Mouse (Mus musculus) layer of hippocampus, adult 18-20 months (tissue): ENCODE results near the gene Pgs1. TPM values are rescaled to one million over a fixed set of nuclear protein-coding genes. Genes with fewer than 3 reads are reported as not detected.

Experiments
- DNase-seq, 2 experiments: peaks; one replicate each; pipeline ENCODE4 v3.0.0; 2022; ENCODE audit warnings: low spot score in 2 of 2
- long read RNA-seq: library from polyadenylated mRNA; stranded (forward); transcript quantifications from one replicate; pipeline ENCODE4 v2.0.0, GENCODE M21; 2021
- total RNA-seq, 2 experiments: library from RNA; stranded (reverse); gene quantifications; 2 replicates each; pipeline ENCODE4 v1.2.3; 2021

The Pgs1 gene
- total RNA-seq, result 10 to 100 TPM; 78.8 to 81.7 TPM
- long read RNA-seq, transcript Pgs1-201 (10 exons, 2,197 nt), result minor isoform, 11 of 216 reads
- long read RNA-seq, transcript Pgs1-203 (10 exons, 2,863 nt), result major isoform, 160 of 216 reads
- long read RNA-seq, partial matches to known transcripts, result 3 of 216 reads
- long read RNA-seq, other reads (novel, unspliced or antisense), result 42 of 216 reads

DNA sequence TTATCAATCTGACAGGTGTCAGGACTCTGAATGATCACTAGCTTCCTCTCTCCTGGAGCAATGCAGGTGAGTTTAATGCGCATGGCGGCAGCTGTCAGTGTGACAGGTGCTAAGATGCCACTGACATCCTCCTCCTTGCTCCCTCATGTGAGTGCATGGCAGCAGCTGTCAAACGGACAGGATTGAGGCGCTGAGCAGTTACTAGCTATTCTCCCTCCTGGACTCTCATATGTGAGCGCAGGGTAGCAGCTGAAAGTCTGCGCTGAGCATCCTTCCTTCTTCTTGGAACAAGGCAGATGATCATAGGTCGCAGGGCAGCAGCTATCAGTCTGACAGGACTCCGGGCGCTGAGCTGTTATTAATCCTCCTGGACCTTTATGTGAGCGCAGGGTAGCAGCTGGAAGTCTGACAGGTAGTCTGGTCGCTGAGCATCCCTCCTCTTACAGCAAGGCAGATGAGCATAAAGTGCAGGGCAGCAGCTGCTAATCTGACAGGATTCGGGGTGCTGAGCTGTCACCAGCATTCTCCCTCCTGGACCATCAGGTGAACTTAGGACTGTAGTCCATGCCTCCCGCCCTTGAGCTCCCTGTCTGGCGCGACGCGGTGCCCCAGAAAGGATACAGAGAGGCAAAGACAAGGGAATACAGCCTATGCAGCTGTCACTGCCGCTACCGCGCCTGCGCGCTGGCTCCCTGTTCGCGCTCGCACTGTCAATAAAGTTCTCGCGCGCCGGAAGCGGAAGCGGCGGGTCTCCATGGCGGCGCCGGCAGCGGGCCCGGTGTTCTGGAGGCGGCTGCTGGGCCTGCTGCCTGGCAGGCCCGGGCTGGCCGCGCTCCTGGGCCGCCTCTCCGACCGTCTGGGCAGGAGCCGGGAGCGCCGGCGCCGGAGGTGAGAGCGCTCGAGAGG lies at the start of gene Pgs1:
Gene Pgs1 (plus strand): TSS at position 167 of the 906 bp plus-strand sequence.
- peak; percentile 92 to 96 for DNase-seq

DNA sequence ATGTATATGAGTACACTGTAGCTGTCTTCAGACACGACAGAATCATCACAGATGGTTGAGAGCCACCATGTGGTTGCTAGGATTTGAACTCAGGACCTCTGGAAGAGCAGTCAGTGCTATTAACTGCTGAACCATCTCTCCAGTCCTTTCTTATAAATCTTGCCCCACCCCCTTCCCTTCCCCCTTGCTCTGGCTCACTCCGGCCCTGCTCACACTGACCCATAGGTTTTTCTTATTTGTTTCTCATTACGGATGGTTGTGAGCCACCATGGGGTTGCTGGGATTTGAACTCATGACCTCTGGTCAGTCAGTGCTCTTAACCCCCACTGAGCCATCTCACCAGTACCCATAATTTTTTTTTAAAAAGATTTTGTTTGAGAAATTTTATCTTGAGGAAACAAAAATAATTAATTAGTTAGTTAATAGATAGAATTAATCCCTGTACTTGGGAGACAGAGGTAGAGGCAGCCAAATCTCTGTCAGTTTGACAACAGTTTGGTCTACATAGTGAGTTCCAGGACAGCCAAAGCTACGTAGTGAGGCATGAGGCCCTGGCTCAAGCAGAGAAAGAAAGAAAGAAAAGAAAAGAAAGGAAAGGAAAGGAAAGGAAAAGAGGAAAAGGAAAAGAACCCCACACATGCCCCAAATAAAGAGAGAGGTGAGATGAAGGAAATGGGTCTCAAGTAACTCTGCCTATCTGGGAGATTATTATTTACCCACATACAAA lies 46.9 kb upstream of the Pgs1 start:
- DNase-seq, result no peak

- peak in 1 of 2 experiments; percentile 69 for DNase-seq
Measured at GRCm38 (mm10) chr11:117939741-117940285, 46.3 kb upstream of the Pgs1 start.

GRCm38 (mm10) chr11:117940881-117941280 lies 45.2 kb upstream of the Pgs1 start:
- no peak for DNase-seq

DNA sequence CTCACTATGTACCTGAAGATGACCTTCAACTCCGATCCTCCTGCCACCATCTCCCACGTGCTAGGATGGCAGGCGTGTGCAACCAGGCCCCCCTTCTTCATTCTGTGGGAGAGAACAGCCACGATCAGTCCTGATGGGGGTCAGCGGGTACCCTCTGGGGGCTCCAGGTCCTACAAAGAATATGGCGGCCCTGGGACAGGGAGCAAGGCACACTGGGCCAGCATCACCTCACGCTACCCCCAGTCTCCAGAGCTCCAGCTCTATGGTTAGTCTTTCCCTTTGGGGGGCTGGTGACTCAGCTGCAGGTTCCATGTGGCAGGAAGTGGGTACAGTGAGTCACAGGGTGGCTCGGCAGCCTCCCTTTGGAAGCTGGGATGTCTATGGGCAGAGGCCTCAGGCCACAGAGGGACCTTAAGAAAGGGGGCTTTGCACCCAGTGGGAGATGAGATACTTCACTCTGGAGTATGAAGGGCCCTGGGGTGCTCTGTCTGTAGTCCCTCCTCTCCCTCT lies 44.7 kb upstream of the Pgs1 start:
- DNase-seq, result no peak

DNA sequence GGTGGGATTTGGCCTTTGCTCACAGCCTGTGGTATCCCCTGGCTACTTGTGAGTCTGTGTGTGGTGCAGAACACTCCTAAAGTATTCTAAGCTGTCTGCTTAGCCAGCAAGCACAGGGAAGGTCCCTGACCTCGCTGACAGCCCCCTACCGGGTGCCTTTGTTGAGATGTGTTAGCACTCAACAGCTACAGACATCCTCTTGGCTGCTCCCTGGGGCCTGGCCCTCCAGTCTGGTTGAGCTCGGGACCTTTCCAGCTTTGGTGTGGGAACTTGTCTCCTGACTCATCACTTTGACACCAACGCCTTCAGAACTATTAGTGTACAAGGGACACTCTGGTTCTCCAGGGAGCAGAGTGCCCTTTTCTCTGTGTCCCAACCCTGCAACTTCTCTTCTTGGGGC lies 44.2 kb upstream of the Pgs1 start:
- no peak for DNase-seq

- no peak for DNase-seq
Measured at GRCm38 (mm10) chr11:117946195-117946979, 39.7 kb upstream of the Pgs1 start.

- DNase-seq, result no peak
Measured at GRCm38 (mm10) chr11:117946996-117947419, 39.1 kb upstream of the Pgs1 start.

- DNase-seq, result no peak
Measured at GRCm38 (mm10) chr11:117949392-117950091, 36.5 kb upstream of the Pgs1 start.

GRCm38 (mm10) chr11:117951391-117951790 lies 34.7 kb upstream of the Pgs1 start:
- DNase-seq, result no peak

GRCm38 (mm10) chr11:117952174-117952933 lies 33.7 kb upstream of the Pgs1 start:
- no peak for DNase-seq

DNA sequence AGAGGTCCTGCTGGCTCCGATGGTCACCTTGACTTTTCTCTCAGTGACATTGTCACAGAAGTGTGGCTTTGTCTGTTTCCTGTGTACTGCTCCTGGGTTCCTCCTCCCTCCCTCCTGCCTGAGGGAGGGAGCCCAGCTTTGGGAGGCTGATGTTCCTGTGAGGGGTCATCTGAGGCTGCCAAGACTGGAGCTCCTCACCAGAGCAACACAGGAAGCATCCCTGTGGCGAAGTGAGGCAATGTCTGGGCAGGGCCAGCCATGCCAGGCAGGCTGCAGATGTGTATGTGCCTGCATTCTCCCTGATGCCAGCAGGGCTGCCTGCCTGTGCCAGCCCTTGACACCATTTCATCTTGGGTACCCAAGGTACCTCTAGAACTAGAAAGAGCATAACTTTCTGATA lies 32.0 kb upstream of the Pgs1 start:
- DNase-seq, result no peak

DNA sequence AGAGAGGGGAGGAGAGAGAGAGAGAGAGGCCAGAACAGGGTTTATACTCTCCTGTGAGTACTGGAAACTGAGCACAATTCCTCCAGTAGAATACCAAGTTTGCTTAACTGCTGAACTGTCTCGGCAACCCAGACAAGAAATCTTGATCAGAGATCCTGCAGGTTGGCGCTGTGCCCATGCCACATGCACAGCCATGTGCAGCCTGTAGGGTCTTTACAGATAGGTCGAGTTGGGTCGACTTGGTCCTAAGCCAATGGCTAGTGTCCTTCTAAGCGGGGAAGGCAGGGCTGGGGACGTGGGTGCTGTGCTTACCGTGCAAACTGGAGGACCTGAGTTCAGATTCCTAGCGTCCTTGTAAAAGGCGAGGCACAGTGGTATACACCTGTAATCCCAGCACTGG lies 31.3 kb upstream of the Pgs1 start:
- DNase-seq, result no peak

DNA sequence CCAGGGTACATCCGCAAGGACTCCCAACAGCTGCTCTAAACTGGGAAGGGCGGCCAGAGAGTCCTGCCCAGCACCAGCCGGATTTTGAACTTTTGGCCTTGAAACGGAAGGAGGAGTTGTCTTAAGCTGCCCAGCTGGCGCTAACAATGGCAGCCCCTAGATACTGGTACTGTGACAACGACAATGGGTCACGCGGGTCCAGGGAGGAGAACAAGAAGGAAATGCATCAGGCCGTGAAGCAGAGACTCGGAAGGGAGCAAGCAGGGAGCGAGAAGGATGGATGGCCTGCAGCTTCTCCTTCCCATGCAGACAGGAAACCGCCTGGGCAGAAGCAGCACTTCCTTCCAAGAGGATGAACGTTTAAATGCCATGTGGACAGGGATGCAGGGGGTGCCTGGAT lies 30.5 kb upstream of the Pgs1 start:
- no peak for DNase-seq

DNA sequence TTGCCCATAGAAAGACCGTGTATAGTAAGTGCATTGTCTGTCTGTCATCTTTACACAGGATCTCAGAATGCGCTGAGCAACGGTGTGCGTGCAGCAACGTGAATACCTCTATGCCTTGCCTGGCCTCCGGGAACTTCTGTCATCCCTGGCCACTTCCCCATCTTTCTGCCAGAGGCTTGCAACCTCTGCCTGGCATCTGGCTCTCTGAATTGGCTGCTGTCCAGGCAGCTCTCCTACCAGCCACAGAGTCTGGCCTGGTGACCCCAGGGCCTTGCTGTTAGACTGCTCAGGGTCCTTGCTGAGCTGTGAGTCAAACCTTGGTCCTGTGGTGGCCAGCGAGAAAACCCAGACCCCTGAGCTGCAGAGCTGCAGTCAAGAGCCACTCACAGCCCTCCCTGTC lies 27.9 kb upstream of the Pgs1 start:
- no peak for DNase-seq

DNA sequence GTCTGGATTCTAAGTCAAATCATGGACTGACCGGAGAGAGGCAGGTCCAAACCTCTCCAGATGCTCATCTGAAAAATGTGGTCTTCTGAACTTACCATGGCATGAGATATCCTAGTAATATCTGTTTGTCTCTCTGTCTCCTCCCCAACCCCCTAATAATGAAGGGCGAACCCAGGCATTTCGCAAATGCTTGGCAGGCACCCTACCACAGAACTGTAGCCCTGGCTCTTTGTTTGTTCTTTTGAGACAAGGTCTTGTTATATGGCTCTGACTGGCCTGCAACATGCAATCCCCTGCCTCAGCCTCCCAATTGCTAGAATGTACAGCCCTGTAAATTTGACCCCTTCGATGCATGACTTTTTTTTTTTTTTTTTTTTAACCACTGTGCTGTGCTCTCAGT lies 26.9 kb upstream of the Pgs1 start:
- DNase-seq, result no peak

- no peak for DNase-seq
Measured at GRCm38 (mm10) chr11:117959741-117960381, 26.2 kb upstream of the Pgs1 start.

GRCm38 (mm10) chr11:117960601-117961000 lies 25.5 kb upstream of the Pgs1 start:
- DNase-seq, result no peak
